Mouse (Mus musculus): ENCODE data around the gene Tma16.

- peak; percentile 56 for TF ChIP-seq USF1 (IDR thresholded peaks at IDR 0.05; ENCODE audit: low read depth)
- TF ChIP-seq CTCF (IDR thresholded peaks at IDR 0.05; ENCODE audit: control insufficient read depth, insufficient read depth, insufficient read length) = no peak
- no peak for TF ChIP-seq MYOD1 (IDR thresholded peaks at IDR 0.05; ENCODE audit: control insufficient read depth, insufficient read length, low read depth)
- no peak for TF ChIP-seq MYOG (IDR thresholded peaks at IDR 0.05; ENCODE audit: control insufficient read depth, extremely low read depth, insufficient read length)
Measured at GRCm38 (mm10) chr8:66486084-66486763, at the start of gene Tma16.

All from C2C12 (cell line).